Mouse (Mus musculus) heart, embryonic 10.5 days (tissue): ENCODE measurements around the gene Adcy5. TPM values are rescaled to one million over a fixed set of nuclear protein-coding genes. Genes with fewer than 3 reads are reported as not detected.

Experiments
- DNase-seq: peaks from one replicate; pipeline ENCODE4 v3.0.0-alpha.2; 2017; ENCODE audit warnings: low spot score
- H3K27ac ChIP-seq: fragments of 300-500 bp; sonication (generic); 2 replicates; pipeline ENCODE4 v1.5.1; 2016; ENCODE audit warnings: mild to moderate bottlenecking
- H3K27me3 ChIP-seq: fragments of 300-500 bp; sonication (generic); 2 replicates; pipeline ENCODE4 v1.6.1; 2016; ENCODE audit warnings: mild to moderate bottlenecking; ENCODE audit not compliant: poor library complexity, insufficient read depth, severe bottlenecking
- H3K36me3 ChIP-seq: fragments of 300-500 bp; sonication (generic); 2 replicates; pipeline ENCODE4 v1.6.1; 2016; ENCODE audit warnings: mild to moderate bottlenecking, moderate library complexity
- H3K4me1 ChIP-seq: fragments of 300-500 bp; sonication (generic); 2 replicates; pipeline ENCODE4 v1.6.1; 2016; ENCODE audit warnings: mild to moderate bottlenecking
- H3K4me3 ChIP-seq: fragments of 300-500 bp; sonication (generic); 2 replicates; pipeline ENCODE4 v1.5.1; 2016; ENCODE audit warnings: mild to moderate bottlenecking, moderate library complexity
- H3K9me3 ChIP-seq: fragments of 300-500 bp; sonication (generic); 2 replicates; pipeline ENCODE4 v1.6.1; 2016; ENCODE audit warnings: mild to moderate bottlenecking, moderate library complexity
- WGBS: fragments of 180-500 bp; shearing (Covaris S2); methylation state at CpG from one replicate; pipeline ENCODE4 v1.1.7; 2016; 5-methylcytosine and 5-hydroxymethylcytosine counted together
- polyA plus RNA-seq: library from polyadenylated mRNA; unstranded; fragments of >200 nt; fragmentation: Nextera tagmentation; extraction: Ambion mirVana; gene quantifications from 2 replicates; pipeline ENCODE4 v1.2.1, GENCODE M21; 2016

Adcy5 gene
- polyA plus RNA-seq, 1 experiment from 2014 or later, result 3.8 TPM

- WGBS, result 85% methylated on average over 5 of the region's 5 CpGs
- Histone ChIP-seq H3K4me1 (no peaks in the 10 kb centered on the region), H3K9me3 (no peaks in the 10 kb centered on the region), H3K27ac (no peak overlapping the region), H3K4me3 (no peak overlapping the region), H3K27me3 (peaks cover 6% of the 10 kb centered on the region; the same call in 1 of the 2 replicates), H3K36me3 (peaks cover 13% of the 10 kb centered on the region)
- DNase-seq, result no peak
These were observed 162.8 kb downstream of the Adcy5 start for GRCm38 (mm10) chr16:35317460-35317859.

GRCm38 (mm10) chr16:35318397-35318796 is 163.7 kb downstream of the Adcy5 start:
- H3K36me3 ChIP-seq, result peaks cover 10% of the 10 kb centered on the region
- peaks cover 6% of the 10 kb centered on the region; the same call in 1 of the 2 replicates for H3K27me3 ChIP-seq
- H3K9me3 ChIP-seq, result no peaks in the 10 kb centered on the region
- WGBS, result 75% methylated on average over 6 of the region's 6 CpGs
- no peak for DNase-seq
- no peak overlapping the region for H3K4me3 ChIP-seq
- no peaks in the 10 kb centered on the region for H3K4me1 ChIP-seq
- no peak overlapping the region for H3K27ac ChIP-seq

- no peak overlapping the region for H3K27ac ChIP-seq
- no peak overlapping the region for H3K4me3 ChIP-seq
- H3K27me3 ChIP-seq, result peaks cover 5% of the 10 kb centered on the region; the same call in 1 of the 2 replicates
- no peaks in the 10 kb centered on the region for H3K9me3 ChIP-seq
- DNase-seq, result no peak
- H3K4me1 ChIP-seq, result no peaks in the 10 kb centered on the region
- H3K36me3 ChIP-seq, result peaks cover 2% of the 10 kb centered on the region; the same call in 1 of the 2 replicates
- 54% methylated on average over 4 of the region's 4 CpGs for WGBS
These were observed 164.7 kb downstream of the Adcy5 start for GRCm38 (mm10) chr16:35319335-35319734.

- 89% methylated on average over 2 of the region's 2 CpGs for WGBS
These were observed 165.1 kb downstream of the Adcy5 start for GRCm38 (mm10) chr16:35319773-35320172.

GRCm38 (mm10) chr16:35330451-35330850 is 175.8 kb downstream of the Adcy5 start:
- 91% methylated on average over 1 of the region's 1 CpGs for WGBS
- no peaks in the 10 kb centered on the region for H3K4me1 ChIP-seq
- H3K4me3 ChIP-seq, result no peak overlapping the region
- no peak overlapping the region for H3K27ac ChIP-seq
- DNase-seq, result no peak
- H3K9me3 ChIP-seq, result no peaks in the 10 kb centered on the region
- no peaks in the 10 kb centered on the region for H3K27me3 ChIP-seq
- H3K36me3 ChIP-seq, result peaks cover 11% of the 10 kb centered on the region

More at GRCm38 (mm10) chr16:35319773-35320172, 165.1 kb downstream of the Adcy5 start:
- Histone ChIP-seq H3K4me1 (no peaks in the 10 kb centered on the region), H3K9me3 (no peaks in the 10 kb centered on the region), H3K27ac (no peak overlapping the region), H3K27me3 (0 out of 2 replicates have a peak, but pooled peaks cover under 1% of the 10 kb centered on the region), H3K4me3 (no peak overlapping the region), H3K36me3 (peaks cover 2% of the 10 kb centered on the region; the same call in 1 of the 2 replicates)
- no peak for DNase-seq

Other genes with a start within 250 kb of the Adcy5 start
- gene Hacd2, start 132.4 kb upstream of the Adcy5 start, polyA plus RNA-seq, result 67.7 and 101 TPM in 2 replicates
- 31.2 and 32.8 TPM in 2 replicates for gene Sec22a, start 209.0 kb downstream of the Adcy5 start, polyA plus RNA-seq